Mouse (Mus musculus): Measurements from ENCODE around the gene Bcl6.

The Bcl6 gene

GRCm38 (mm10) chr16:23990161-23990970 is 1.7 kb upstream of the Bcl6 start:
- DNase-seq, result no peak

- peak; percentile 46 for DNase-seq
Measured at GRCm38 (mm10) chr16:23989209-23990160, 833 bp upstream of the Bcl6 start.

- no peak for DNase-seq
Measured at GRCm38 (mm10) chr16:23988157-23988465, 541 bp downstream of the Bcl6 start.

- DNase-seq, result peak; percentile 61
Measured at GRCm38 (mm10) chr16:23987341-23988156, 1.1 kb downstream of the Bcl6 start.

GRCm38 (mm10) chr16:23986871-23987270 is 1.8 kb downstream of the Bcl6 start:
- peak; percentile 34 for DNase-seq

GRCm38 (mm10) chr16:23986176-23986575 is 2.5 kb downstream of the Bcl6 start:
- DNase-seq, result no peak

GRCm38 (mm10) chr16:23985467-23985861 is 3.2 kb downstream of the Bcl6 start:
- peak; percentile 59 for DNase-seq

- DNase-seq, result peak; percentile 62
Measured at GRCm38 (mm10) chr16:23984760-23985466, 3.7 kb downstream of the Bcl6 start.

- peak; percentile 94 for DNase-seq
Measured at GRCm38 (mm10) chr16:23984183-23984582, 4.5 kb downstream of the Bcl6 start.

GRCm38 (mm10) chr16:23982891-23983588 is 5.6 kb downstream of the Bcl6 start:
- DNase-seq, result peak; percentile 89

GRCm38 (mm10) chr16:23981925-23982851 is 6.5 kb downstream of the Bcl6 start:
- DNase-seq, result peak; percentile 92

GRCm38 (mm10) chr16:23980991-23981720 is 7.5 kb downstream of the Bcl6 start:
- peak; percentile 61 for DNase-seq

GRCm38 (mm10) chr16:23980201-23980870 is 8.3 kb downstream of the Bcl6 start:
- no peak for DNase-seq

- no peak for DNase-seq
Measured at GRCm38 (mm10) chr16:23979446-23979845, 9.2 kb downstream of the Bcl6 start.

- no peak for DNase-seq
Measured at GRCm38 (mm10) chr16:23978495-23978894, 10.2 kb downstream of the Bcl6 start.

GRCm38 (mm10) chr16:23977732-23978131 is 10.9 kb downstream of the Bcl6 start:
- no peak for DNase-seq

- DNase-seq, result no peak
Measured at GRCm38 (mm10) chr16:23976196-23976595, 12.5 kb downstream of the Bcl6 start.

GRCm38 (mm10) chr16:23973635-23974367 is 14.9 kb downstream of the Bcl6 start:
- DNase-seq, result no peak

Data from kidney, postnatal 14 days (tissue).